Mouse (Mus musculus) forebrain, embryonic 16.5 days (tissue): Measurements from ENCODE around the gene Fam92b. TPM values are rescaled to one million over a fixed set of nuclear protein-coding genes. Genes with fewer than 3 reads are reported as not detected.

Experiments
- ATAC-seq: fragments of 200-750 bp; cut with Nextera tagmentation; 2 replicates; pipeline ENCODE4 v1.8.0; 2017; ENCODE audit warnings: mild to moderate bottlenecking, moderate library complexity
- H3K27ac ChIP-seq: fragments of 300-500 bp; sonication (generic); 2 replicates; pipeline ENCODE4 v1.5.1; 2014; ENCODE audit warnings: low read length, control low read depth
- H3K27me3 ChIP-seq: fragments of 300-500 bp; sonication (generic); replicated peaks from 2 replicates; pipeline ENCODE4 v1.6.1; 2014; ENCODE audit warnings: low read length; ENCODE audit not compliant: control insufficient read depth, insufficient read depth
- H3K36me3 ChIP-seq: fragments of 300-500 bp; sonication (generic); 2 replicates; pipeline ENCODE4 v1.6.1; 2014; ENCODE audit not compliant: control insufficient read depth, insufficient read depth
- H3K4me1 ChIP-seq: fragments of 300-500 bp; sonication (generic); replicated peaks from 2 replicates; pipeline ENCODE4 v1.6.1; 2014; ENCODE audit warnings: low read length; ENCODE audit not compliant: control insufficient read depth, insufficient read depth
- H3K4me2 ChIP-seq: fragments of 300-500 bp; sonication (generic); 2 replicates; pipeline ENCODE4 v1.6.1; 2014; ENCODE audit warnings: mild to moderate bottlenecking, low read length, control low read depth
- H3K4me3 ChIP-seq: fragments of 300-500 bp; sonication (generic); replicated peaks from 2 replicates; pipeline ENCODE4 v1.5.1; 2014; ENCODE audit warnings: mild to moderate bottlenecking, low read length, control low read depth
- H3K9ac ChIP-seq: fragments of 300-500 bp; sonication (generic); replicated peaks from 2 replicates; pipeline ENCODE4 v1.6.1; 2014; ENCODE audit warnings: low read depth, low read length, control low read depth
- H3K9me3 ChIP-seq: fragments of 300-500 bp; sonication (generic); 2 replicates; pipeline ENCODE4 v1.6.1; 2016; ENCODE audit warnings: low read length; ENCODE audit not compliant: control insufficient read depth
- WGBS: fragments of 180-500 bp; shearing (Covaris S2); extraction: QIAGEN DNeasy Blood & Tissue Kit; methylation state at CpG from one replicate; pipeline ENCODE4 v1.1.7; 2014; 5-methylcytosine and 5-hydroxymethylcytosine counted together
- polyA plus RNA-seq: library from polyadenylated mRNA; unstranded; fragments of >200 nt; fragmentation: Nextera tagmentation; extraction: Ambion mirVana; gene quantifications from 2 replicates; pipeline ENCODE4 v1.2.1, GENCODE M21; 2015

The Fam92b gene
- polyA plus RNA-seq, 1 experiment from 2014 or later = 1.8 TPM

GRCm38 (mm10) chr8:120212596-120212995 is 35.3 kb upstream of the Fam92b start:
- H3K4me3 ChIP-seq = no peak overlapping the region
- no peak overlapping the region for H3K27ac ChIP-seq
- no peak for ATAC-seq
- H3K9me3 ChIP-seq = no peaks in the 10 kb centered on the region
- H3K4me2 ChIP-seq = no peak overlapping the region
- WGBS = 91% methylated on average over 7 of the region's 7 CpGs
- no peaks in the 10 kb centered on the region for H3K36me3 ChIP-seq
- peaks cover 20% of the 10 kb centered on the region for H3K4me1 ChIP-seq
- H3K9ac ChIP-seq = no peak overlapping the region
- no peaks in the 10 kb centered on the region for H3K27me3 ChIP-seq

- WGBS = 19% methylated on average over 4 of the region's 4 CpGs
- ATAC-seq = no peak
Observed at GRCm38 (mm10) chr8:120211345-120211744, 34.1 kb upstream of the Fam92b start.

GRCm38 (mm10) chr8:120208113-120208512 is 30.8 kb upstream of the Fam92b start:
- Histone ChIP-seq H3K27me3 (no peaks in the 10 kb centered on the region), H3K4me2 (no peak overlapping the region), H3K4me3 (no peak overlapping the region), H3K9me3 (no peaks in the 10 kb centered on the region), H3K9ac (no peak overlapping the region), H3K36me3 (no peaks in the 10 kb centered on the region), H3K27ac (no peak overlapping the region), H3K4me1 (peaks cover 2% of the 10 kb centered on the region; the same call in 1 of the 2 replicates)
- no peak for ATAC-seq
- whole genome bisulfite sequencing = 72% methylated on average over 11 of the region's 11 CpGs

More at GRCm38 (mm10) chr8:120211345-120211744, 34.1 kb upstream of the Fam92b start:
- Histone ChIP-seq H3K27me3 (no peaks in the 10 kb centered on the region), H3K4me3 (no peak overlapping the region), H3K36me3 (no peaks in the 10 kb centered on the region), H3K27ac (no peak overlapping the region), H3K4me2 (no peak overlapping the region), H3K4me1 (peaks cover 9% of the 10 kb centered on the region), H3K9ac (no peak overlapping the region), H3K9me3 (no peaks in the 10 kb centered on the region)

DNA sequence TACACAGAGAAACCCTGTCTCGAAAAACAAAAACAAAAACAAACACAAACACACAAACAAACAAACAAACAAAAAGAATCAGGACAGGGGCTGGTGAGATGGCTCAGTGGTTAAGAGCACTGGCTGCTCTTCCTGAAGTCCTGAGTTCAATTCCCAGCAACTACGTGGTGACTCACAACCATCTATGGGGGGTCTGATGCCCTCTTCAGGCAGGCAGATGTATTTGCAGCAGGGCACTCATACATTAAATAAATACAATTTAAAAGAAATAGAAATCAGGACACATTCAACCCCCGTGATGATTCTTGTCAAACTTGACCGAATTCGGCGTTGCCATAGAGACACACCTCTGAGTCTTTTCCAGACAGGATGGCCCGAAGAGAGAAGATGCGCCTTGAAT is 30.1 kb upstream of the Fam92b start:
- Histone ChIP-seq H3K27me3 (no peaks in the 10 kb centered on the region), H3K4me3 (no peak overlapping the region), H3K9ac (no peak overlapping the region), H3K27ac (no peak overlapping the region), H3K36me3 (no peaks in the 10 kb centered on the region), H3K9me3 (no peaks in the 10 kb centered on the region), H3K4me1 (peaks cover 2% of the 10 kb centered on the region; the same call in 1 of the 2 replicates), H3K4me2 (no peak overlapping the region)
- 87% methylated on average over 8 of the region's 8 CpGs for WGBS
- no peak for ATAC-seq

GRCm38 (mm10) chr8:120205916-120206315 is 28.6 kb upstream of the Fam92b start:
- no peak overlapping the region for H3K4me2 ChIP-seq
- ATAC-seq = no peak

DNA sequence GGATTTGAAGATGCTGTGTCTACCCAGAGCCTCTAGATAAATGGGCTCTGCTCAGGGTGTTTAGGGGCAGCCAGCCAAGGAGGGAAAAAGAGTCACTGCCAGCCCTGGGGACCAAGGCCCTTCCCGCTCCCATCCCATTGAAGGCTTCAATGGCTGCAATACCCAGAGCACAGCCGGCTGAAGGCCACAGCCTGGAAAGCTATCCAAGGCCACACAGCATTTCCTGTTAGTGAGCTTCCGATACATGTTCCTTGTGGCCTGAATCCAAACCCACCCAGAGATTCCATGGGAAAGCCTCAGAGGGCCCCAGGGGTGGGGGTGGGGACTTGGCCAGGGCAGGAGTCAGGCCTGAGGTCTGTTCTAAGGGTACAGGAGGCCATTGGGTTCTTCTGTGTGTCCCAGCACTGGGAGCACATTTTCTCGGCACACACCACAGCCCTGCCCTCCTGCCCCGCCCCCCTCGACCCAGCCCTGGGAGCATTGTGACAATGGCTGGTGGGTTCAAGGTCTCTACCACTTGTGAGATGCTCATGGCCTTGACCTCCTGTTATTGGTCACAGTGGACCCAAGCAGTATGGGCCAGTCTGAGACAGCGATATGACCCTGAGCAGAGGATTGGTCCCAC is 27.6 kb upstream of the Fam92b start:
- H3K27ac ChIP-seq = no peak overlapping the region
- H3K9me3 ChIP-seq = no peaks in the 10 kb centered on the region
- H3K4me1 ChIP-seq = no peaks in the 10 kb centered on the region
- no peaks in the 10 kb centered on the region for H3K36me3 ChIP-seq
- H3K27me3 ChIP-seq = no peaks in the 10 kb centered on the region
- ATAC-seq = no peak
- 76% methylated on average over 7 of the region's 7 CpGs for WGBS
- H3K4me3 ChIP-seq = no peak overlapping the region
- H3K9ac ChIP-seq = no peak overlapping the region
- no peak overlapping the region for H3K4me2 ChIP-seq

More at GRCm38 (mm10) chr8:120205916-120206315, 28.6 kb upstream of the Fam92b start:
- Histone ChIP-seq H3K9ac (no peak overlapping the region), H3K27me3 (no peaks in the 10 kb centered on the region), H3K9me3 (no peaks in the 10 kb centered on the region), H3K4me1 (peaks cover 2% of the 10 kb centered on the region; the same call in 1 of the 2 replicates), H3K27ac (no peak overlapping the region), H3K36me3 (no peaks in the 10 kb centered on the region), H3K4me3 (no peak overlapping the region)
- WGBS = 83% methylated on average over 9 of the region's 9 CpGs

GRCm38 (mm10) chr8:120202546-120202945 is 25.3 kb upstream of the Fam92b start:
- Histone ChIP-seq H3K4me1 (no peaks in the 10 kb centered on the region), H3K27ac (no peak overlapping the region), H3K36me3 (no peaks in the 10 kb centered on the region), H3K9me3 (no peaks in the 10 kb centered on the region), H3K27me3 (no peaks in the 10 kb centered on the region), H3K4me3 (no peak overlapping the region), H3K4me2 (no peak overlapping the region), H3K9ac (no peak overlapping the region)
- WGBS = 70% methylated on average over 3 of the region's 3 CpGs
- ATAC-seq = no peak

DNA sequence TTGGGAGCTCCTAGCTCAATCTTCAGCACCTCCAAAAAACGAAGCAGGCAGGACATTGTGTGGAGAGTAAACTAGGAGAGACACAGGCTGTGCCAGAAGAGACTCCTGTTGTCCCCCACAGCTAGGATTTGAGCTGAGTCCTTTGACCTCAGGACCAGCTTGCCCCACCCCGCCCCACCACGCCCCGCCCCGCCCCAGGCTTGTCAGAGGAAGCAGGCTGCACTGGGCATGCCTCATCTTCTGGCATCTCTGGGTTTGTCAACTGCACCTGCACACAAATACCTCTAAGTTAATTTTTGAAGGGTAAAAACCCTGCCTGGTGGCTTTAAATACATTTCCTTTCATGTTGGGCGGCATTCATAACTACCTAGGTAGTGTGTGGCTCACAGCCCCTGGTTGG is 24.1 kb upstream of the Fam92b start:
- 87% methylated on average over 6 of the region's 6 CpGs for WGBS
- Histone ChIP-seq H3K27ac (no peak overlapping the region), H3K9ac (no peak overlapping the region), H3K9me3 (no peaks in the 10 kb centered on the region), H3K4me3 (no peak overlapping the region), H3K36me3 (no peaks in the 10 kb centered on the region), H3K4me1 (no peaks in the 10 kb centered on the region), H3K27me3 (no peaks in the 10 kb centered on the region), H3K4me2 (no peak overlapping the region)
- ATAC-seq = no peak

DNA sequence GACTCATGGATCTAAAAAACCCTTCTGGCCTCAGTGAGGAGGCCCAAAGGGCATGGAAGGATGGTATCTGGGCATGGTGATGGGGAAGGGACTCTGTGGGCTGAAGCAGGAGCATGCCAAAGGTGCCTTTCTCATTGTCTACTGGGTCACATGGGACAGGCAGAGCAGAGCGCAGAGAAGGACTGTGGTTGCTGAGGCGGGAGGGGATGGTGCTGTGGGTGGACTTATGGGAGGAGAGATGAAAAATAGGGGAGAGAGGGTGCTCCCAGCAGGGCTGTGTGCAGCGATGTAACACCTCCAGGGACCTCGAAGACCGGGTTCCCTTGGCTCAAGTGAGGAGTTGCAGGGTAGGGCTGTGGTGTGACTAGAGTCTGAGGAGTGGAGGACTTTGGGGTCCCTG is 14.9 kb upstream of the Fam92b start:
- no peak overlapping the region for H3K9ac ChIP-seq
- WGBS = 98% methylated on average over 5 of the region's 5 CpGs
- ATAC-seq = no peak
- H3K4me1 ChIP-seq = peaks cover 13% of the 10 kb centered on the region
- H3K27ac ChIP-seq = no peak overlapping the region
- H3K36me3 ChIP-seq = no peaks in the 10 kb centered on the region
- H3K27me3 ChIP-seq = no peaks in the 10 kb centered on the region
- no peak overlapping the region for H3K4me2 ChIP-seq
- H3K4me3 ChIP-seq = no peak overlapping the region
- no peaks in the 10 kb centered on the region for H3K9me3 ChIP-seq

DNA sequence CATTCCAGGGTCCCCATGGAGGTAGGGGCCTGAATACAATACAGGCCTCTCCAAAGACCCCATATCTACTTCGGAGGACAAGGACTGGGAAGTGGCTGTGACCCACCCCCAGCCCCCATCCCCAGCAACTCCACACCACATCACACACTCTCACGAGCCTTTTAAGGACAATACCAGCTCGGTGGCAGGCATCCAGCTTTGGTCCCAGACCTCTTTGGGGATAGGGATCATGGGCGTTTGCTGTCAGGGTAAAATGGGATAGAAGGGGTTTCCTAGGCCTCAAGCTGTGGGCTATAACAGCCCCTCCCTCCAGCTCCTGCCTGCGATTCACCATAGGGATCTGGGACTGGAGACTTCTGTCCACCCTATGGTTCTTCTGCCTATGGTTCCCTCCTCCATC is 14.4 kb upstream of the Fam92b start:
- Histone ChIP-seq H3K4me1 (peaks cover 14% of the 10 kb centered on the region), H3K27me3 (no peaks in the 10 kb centered on the region), H3K4me3 (no peak overlapping the region), H3K36me3 (no peaks in the 10 kb centered on the region), H3K27ac (no peak overlapping the region), H3K4me2 (no peak overlapping the region), H3K9me3 (no peaks in the 10 kb centered on the region), H3K9ac (no peak overlapping the region)
- ATAC-seq = 0 out of 2 replicates have a peak, but pooled peaks have one; percentile 12
- 44% methylated on average over 5 of the region's 5 CpGs for WGBS
